Mouse (Mus musculus) lung, embryonic 16.5 days (tissue): ENCODE results near the gene Zfp513. TPM values are rescaled to one million over a fixed set of nuclear protein-coding genes. Genes with fewer than 3 reads are reported as not detected.

Experiments used
- ATAC-seq: fragments of 200-750 bp; cut with Nextera tagmentation; 2 replicates; pipeline ENCODE4 v1.8.0; 2017; ENCODE audit warnings: low read depth, mild to moderate bottlenecking, moderate library complexity
- H3K27ac ChIP-seq: fragments of 300-500 bp; sonication (generic); 2 replicates; pipeline ENCODE4 v1.5.1; 2014; ENCODE audit warnings: mild to moderate bottlenecking, control low read depth, low read length
- H3K27me3 ChIP-seq: fragments of 300-500 bp; sonication (generic); 2 replicates; pipeline ENCODE4 v1.6.1; 2014; ENCODE audit warnings: low read depth, low read length, mixed read lengths; ENCODE audit not compliant: control insufficient read depth, insufficient read depth
- H3K36me3 ChIP-seq: fragments of 300-500 bp; sonication (generic); 2 replicates; pipeline ENCODE4 v1.6.1; 2014; ENCODE audit warnings: low read length; ENCODE audit not compliant: control insufficient read depth, insufficient read depth
- H3K4me1 ChIP-seq: fragments of 300-500 bp; sonication (generic); replicated peaks from 2 replicates; pipeline ENCODE4 v1.6.1; 2014; ENCODE audit warnings: low read length, mixed read lengths; ENCODE audit not compliant: control insufficient read depth, insufficient read depth
- H3K4me2 ChIP-seq: fragments of 300-500 bp; sonication (generic); 2 replicates; pipeline ENCODE4 v1.6.1; 2014; ENCODE audit warnings: low read depth, low read length, control low read depth
- H3K4me3 ChIP-seq: fragments of 300-500 bp; sonication (generic); 2 replicates; pipeline ENCODE4 v1.5.1; 2014; ENCODE audit warnings: mild to moderate bottlenecking, low read length, control low read depth
- H3K9ac ChIP-seq: fragments of 300-500 bp; sonication (generic); 2 replicates; pipeline ENCODE4 v1.6.1; 2014; ENCODE audit warnings: low read length, control low read depth
- H3K9me3 ChIP-seq: fragments of 300-500 bp; sonication (generic); 2 replicates; pipeline ENCODE4 v1.6.1; 2016; ENCODE audit warnings: low read length; ENCODE audit not compliant: control insufficient read depth
- WGBS: fragments of 180-500 bp; shearing (Covaris S2); extraction: QIAGEN DNeasy Blood & Tissue Kit; methylation state at CpG from one replicate; pipeline ENCODE4 v1.1.7; 2014; 5-methylcytosine and 5-hydroxymethylcytosine counted together
- polyA plus RNA-seq: library from polyadenylated mRNA; unstranded; fragments of >200 nt; fragmentation: Nextera tagmentation; extraction: Ambion mirVana; gene quantifications from 2 replicates; pipeline ENCODE4 v1.2.1, GENCODE M21; 2015

Gene Zfp513
- polyA plus RNA-seq, 1 experiment from 2014 or later: 5.8 TPM

DNA sequence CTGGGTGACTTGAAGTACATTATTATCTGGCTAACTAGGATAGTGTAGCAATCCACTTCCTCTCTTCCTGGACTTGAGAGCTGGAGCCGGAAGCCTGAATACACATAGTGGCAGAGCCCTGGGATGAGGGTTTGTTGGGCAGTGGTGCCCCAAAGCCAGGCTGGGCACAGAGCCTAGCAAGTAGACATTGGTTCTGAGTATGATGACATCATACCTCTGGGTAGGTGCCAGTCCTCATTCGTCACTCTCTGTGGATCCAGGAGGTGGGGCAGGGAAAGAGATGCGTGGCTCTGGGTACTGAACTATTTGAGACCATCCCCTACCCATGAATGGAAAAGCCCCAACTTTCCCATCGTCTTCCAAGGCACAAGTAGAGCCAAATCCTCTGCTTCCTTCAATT, 52.3 kb downstream of the Zfp513 start:
- peaks cover 5% of the 10 kb centered on the region for H3K4me1 ChIP-seq
- no peaks in the 10 kb centered on the region for H3K9me3 ChIP-seq
- H3K27me3 ChIP-seq: no peaks in the 10 kb centered on the region
- H3K9ac ChIP-seq: no peak overlapping the region
- H3K36me3 ChIP-seq: no peaks in the 10 kb centered on the region; the same call in 1 of the 2 replicates
- no peak overlapping the region for H3K27ac ChIP-seq
- no peak overlapping the region for H3K4me2 ChIP-seq
- ATAC-seq: no peak
- 87% methylated on average over 4 of the region's 4 CpGs for WGBS
- no peak overlapping the region for H3K4me3 ChIP-seq

Other genes with a start within 250 kb of the Zfp513 start
- gene Preb, start 241.9 kb downstream of the Zfp513 start, polyA plus RNA-seq: 125 and 129 TPM in 2 replicates
- gene Tcf23, start 233.6 kb downstream of the Zfp513 start, polyA plus RNA-seq: 0.21 and 0.40 TPM in 2 replicates
- 170 and 172 TPM in 2 replicates for gene Atraid, start 154.0 kb downstream of the Zfp513 start, polyA plus RNA-seq
- gene Slc5a6, start 153.4 kb downstream of the Zfp513 start, polyA plus RNA-seq: 6.1 and 8.2 TPM in 2 replicates
- 19.8 and 23.7 TPM in 2 replicates for gene Cad, start 147.5 kb downstream of the Zfp513 start, polyA plus RNA-seq
- not detected in 2 replicates for gene Dnajc5g, start 96.0 kb downstream of the Zfp513 start, polyA plus RNA-seq
- gene Slc30a3, start 94.1 kb downstream of the Zfp513 start, polyA plus RNA-seq: 0.25 and 0.54 TPM in 2 replicates
- 0.65 and 2.3 TPM in 2 replicates for gene Trim54, start 85.6 kb downstream of the Zfp513 start, polyA plus RNA-seq
- gene Ucn, start 63.5 kb downstream of the Zfp513 start, polyA plus RNA-seq: not detected in 2 replicates
- gene Mpv17, start 48.1 kb downstream of the Zfp513 start, polyA plus RNA-seq: 59.0 and 61.3 TPM in 2 replicates
- gene Gm29609, start 22.4 kb downstream of the Zfp513 start, polyA plus RNA-seq: 1.5 and 1.9 TPM in 2 replicates
- gene Gtf3c2, start 22.2 kb downstream of the Zfp513 start, polyA plus RNA-seq: 72.4 and 78.2 TPM in 2 replicates
- gene Snx17, start 9.1 kb downstream of the Zfp513 start, polyA plus RNA-seq: 144 and 145 TPM in 2 replicates
- gene Eif2b4, start 8.9 kb downstream of the Zfp513 start, polyA plus RNA-seq: 58.9 and 64.2 TPM in 2 replicates
- gene Ppm1g, start 18.4 kb upstream of the Zfp513 start, polyA plus RNA-seq: 122 and 126 TPM in 2 replicates
- gene Nrbp1, start 38.6 kb upstream of the Zfp513 start, polyA plus RNA-seq: 152 and 162 TPM in 2 replicates
- gene Gm9970, start 38.9 kb upstream of the Zfp513 start, polyA plus RNA-seq: 0.57 and 0.60 TPM in 2 replicates
- gene Krtcap3, start 49.4 kb upstream of the Zfp513 start, polyA plus RNA-seq: 38.9 and 40.8 TPM in 2 replicates
- 41.6 and 44.3 TPM in 2 replicates for gene Ift172, start 88.8 kb upstream of the Zfp513 start, polyA plus RNA-seq
- gene Fndc4, start 93.8 kb upstream of the Zfp513 start, polyA plus RNA-seq: 28.7 and 34.5 TPM in 2 replicates
- gene Gckr, start 95.1 kb upstream of the Zfp513 start, polyA plus RNA-seq: 0.38 and 1.0 TPM in 2 replicates